Mouse (Mus musculus) urinary bladder, adult 18-20 months (tissue): ENCODE measurements around the gene Mrpl12.

Experiments
- DNase-seq, 2 experiments: peaks; one replicate each; pipeline ENCODE4 v3.0.0; 2022; ENCODE audit warnings: low spot score in 2 of 2, mixed read lengths in 2 of 2

The Mrpl12 gene

GRCm38 (mm10) chr11:120472052-120472451 lies 12.4 kb upstream of the Mrpl12 start:
- no peak for DNase-seq

- DNase-seq = no peak
Observed at GRCm38 (mm10) chr11:120483448-120483934, 922 bp upstream of the Mrpl12 start.

GRCm38 (mm10) chr11:120485251-120485650 lies 838 bp downstream of the Mrpl12 start:
- DNase-seq = no peak

GRCm38 (mm10) chr11:120488516-120488915 lies 4.1 kb downstream of the Mrpl12 start:
- no peak for DNase-seq

GRCm38 (mm10) chr11:120489054-120489761 lies 4.8 kb downstream of the Mrpl12 start:
- peak; percentile 39 to 72 for DNase-seq

GRCm38 (mm10) chr11:120490291-120491046 lies 6.1 kb downstream of the Mrpl12 start:
- DNase-seq = no peak

GRCm38 (mm10) chr11:120491317-120492023 lies 7.1 kb downstream of the Mrpl12 start, which contains the start of gene Slc25a10:
TSS of gene Slc25a10 (plus strand) at chr11:120491840.
- DNase-seq = peak; percentile 81 to 85

- DNase-seq = no peak
Observed at GRCm38 (mm10) chr11:120492024-120492877, 7.8 kb downstream of the Mrpl12 start.

- DNase-seq = no peak
Observed at GRCm38 (mm10) chr11:120492878-120493203, 8.4 kb downstream of the Mrpl12 start.

- DNase-seq = no peak
Observed at GRCm38 (mm10) chr11:120493351-120493750, 8.9 kb downstream of the Mrpl12 start.

GRCm38 (mm10) chr11:120493911-120494310 lies 9.5 kb downstream of the Mrpl12 start:
- no peak for DNase-seq

GRCm38 (mm10) chr11:120497436-120497835 lies 13.0 kb downstream of the Mrpl12 start:
- DNase-seq = no peak

GRCm38 (mm10) chr11:120498226-120498625 lies 13.8 kb downstream of the Mrpl12 start:
- no peak for DNase-seq

- DNase-seq = no peak
Observed at GRCm38 (mm10) chr11:120498891-120499290, 14.5 kb downstream of the Mrpl12 start.

GRCm38 (mm10) chr11:120499894-120500293 lies 15.5 kb downstream of the Mrpl12 start:
- no peak for DNase-seq

GRCm38 (mm10) chr11:120500357-120500756 lies 15.9 kb downstream of the Mrpl12 start:
- DNase-seq = peak; percentile 82 to 90

GRCm38 (mm10) chr11:120501018-120501417 lies 16.6 kb downstream of the Mrpl12 start:
- no peak for DNase-seq

GRCm38 (mm10) chr11:120501701-120502100 lies 17.3 kb downstream of the Mrpl12 start:
- no peak for DNase-seq

- no peak for DNase-seq
Observed at GRCm38 (mm10) chr11:120505661-120506060, 21.2 kb downstream of the Mrpl12 start.

- DNase-seq = no peak
Observed at GRCm38 (mm10) chr11:120506899-120507298, 22.5 kb downstream of the Mrpl12 start.

- DNase-seq = no peak
Observed at GRCm38 (mm10) chr11:120507611-120508289, 23.3 kb downstream of the Mrpl12 start.
